8 mouse cellular contexts compared by ENCODE assay signal in genomic region chr15:79328939-79329275, GRCm38 (mm10). TPM values are rescaled to one million over a fixed set of nuclear protein-coding genes. Genes with fewer than 3 reads are reported as not detected.
DNase-seq lines count a peak whose midpoint lies in the region; ATAC-seq and TF ChIP-seq lines count a peak whose summit lies in the region.

No protein-coding gene starts in this region.

- no peak overlapping the region for H3K9ac ChIP-seq in lung, embryonic 16.5 days (ENCODE audit: low read length)
- no peak overlapping the region for H3K9ac ChIP-seq in lung, postnatal 0 days (replicated peaks; ENCODE audit: low read depth)
- H3K9ac ChIP-seq in hindbrain, embryonic 16.5 days (ENCODE audit: low read depth, low read length), result no peak overlapping the region

- H3K36me3 ChIP-seq in lung, embryonic 16.5 days (ENCODE audit: control insufficient read depth, insufficient read depth, low read length), result no peaks in the 10 kb centered on the region
- H3K36me3 ChIP-seq in lung, postnatal 0 days (ENCODE audit: insufficient read depth, low read length), result no peaks in the 10 kb centered on the region
- no peaks in the 10 kb centered on the region for H3K36me3 ChIP-seq in hindbrain, embryonic 16.5 days (ENCODE audit: control insufficient read depth, insufficient read depth, low read length)

- no peak for TF ChIP-seq CTCF in lung, postnatal 0 days (IDR thresholded peaks at IDR 0.05)

- no peaks in the 10 kb centered on the region for H3K27me3 ChIP-seq in lung, embryonic 16.5 days (ENCODE audit: control insufficient read depth, insufficient read depth, low read depth, low read length)
- no peaks in the 10 kb centered on the region for H3K27me3 ChIP-seq in lung, postnatal 0 days (replicated peaks; ENCODE audit: insufficient read depth, low read length)
- no peaks in the 10 kb centered on the region for H3K27me3 ChIP-seq in hindbrain, embryonic 16.5 days (replicated peaks; ENCODE audit: control insufficient read depth, insufficient read depth, low read length)

- TF ChIP-seq EP300 in lung, postnatal 0 days (IDR thresholded peaks at IDR 0.05), result no peak

- H3K4me3 ChIP-seq in lung, embryonic 16.5 days (ENCODE audit: low read length), result no peak overlapping the region
- no peak overlapping the region for H3K4me3 ChIP-seq in lung, postnatal 0 days (ENCODE audit: low read depth, low read length)
- H3K4me3 ChIP-seq in hindbrain, embryonic 16.5 days (ENCODE audit: low read length), result no peak overlapping the region

- ATAC-seq in CD4-positive, CD25-positive, alpha-beta regulatory T cell, adult 4 months, result no peak
- no peak for ATAC-seq in lung, embryonic 16.5 days (ENCODE audit: low read depth)
- ATAC-seq in lung, postnatal 0 days, result no peak
- ATAC-seq in hindbrain, embryonic 16.5 days, result no peak

- 81% methylated on average over 4 of the region's 4 CpGs for WGBS in lung, embryonic 16.5 days
- WGBS in lung, postnatal 0 days, result 90% methylated on average over 4 of the region's 4 CpGs
- WGBS in hindbrain, embryonic 16.5 days, result 96% methylated on average over 4 of the region's 4 CpGs

- no peaks in the 10 kb centered on the region for H3K9me3 ChIP-seq in lung, embryonic 16.5 days (ENCODE audit: control insufficient read depth, low read length)
- H3K9me3 ChIP-seq in lung, postnatal 0 days (ENCODE audit: low read length), result no peaks in the 10 kb centered on the region
- no peaks in the 10 kb centered on the region for H3K9me3 ChIP-seq in hindbrain, embryonic 16.5 days (ENCODE audit: control insufficient read depth, low read length)

- H3K27ac ChIP-seq in lung, embryonic 16.5 days (ENCODE audit: low read length), result peak overlapping the region; percentile 93; the same call in 1 of the 2 replicates
- H3K27ac ChIP-seq in lung, postnatal 0 days (ENCODE audit: low read length), result no peak overlapping the region
- no peak overlapping the region; the same call in 1 of the 2 replicates for H3K27ac ChIP-seq in hindbrain, embryonic 16.5 days (ENCODE audit: low read depth, low read length)

- peak; percentile 56 for DNase-seq in CD4-positive, CD25-positive, alpha-beta regulatory T cell, adult 2 months (ENCODE audit: low read depth, low spot score)
- DNase-seq in lung, postnatal 0 days (ENCODE audit: low spot score), result no peak
- peak; percentile 68 for DNase-seq in naive thymus-derived CD4-positive, alpha-beta T cell, adult 2 months (ENCODE audit: low read depth)
- no peak for DNase-seq in embryo, embryonic 11 days
- no peak for DNase-seq in retina, postnatal 1 day

- H3K4me2 ChIP-seq in lung, embryonic 16.5 days (ENCODE audit: low read depth, low read length), result peak overlapping the region; percentile 62
- H3K4me2 ChIP-seq in lung, postnatal 0 days (replicated peaks; ENCODE audit: low read depth, low read length), result no peak overlapping the region
- peak overlapping the region; percentile 83; the same call in 1 of the 2 replicates for H3K4me2 ChIP-seq in hindbrain, embryonic 16.5 days (ENCODE audit: low read length)

- H3K4me1 ChIP-seq in lung, embryonic 16.5 days (replicated peaks; ENCODE audit: control insufficient read depth, insufficient read depth, low read length), result peaks cover 40% of the 10 kb centered on the region
- H3K4me1 ChIP-seq in lung, postnatal 0 days (ENCODE audit: insufficient read depth, low read depth, low read length), result peaks cover 24% of the 10 kb centered on the region
- peaks cover 8% of the 10 kb centered on the region for H3K4me1 ChIP-seq in hindbrain, embryonic 16.5 days (ENCODE audit: control insufficient read depth, insufficient read depth, low read depth, low read length)

RNA-seq across cellular contexts. Expression of gene Pla2g6, which starts 0.7 kb away (rescaled TPM):
- polyA plus RNA-seq in CD4-positive, CD25-positive, alpha-beta regulatory T cell, adult 4 months (2017; shearing (Covaris generic)), result 10 to 100 TPM; 12.1 to 19.9 TPM
- polyA plus RNA-seq in lung, embryonic 16.5 days (2015; fragmentation: Nextera tagmentation; extraction: Ambion mirVana), result 20.1 and 22.4 TPM in 2 replicates
- 11.8 and 13.7 TPM in 2 replicates for polyA plus RNA-seq in lung, postnatal 0 days (2015; fragmentation: Nextera tagmentation; extraction: Ambion mirVana)
- 23.0 and 29.3 TPM in 2 replicates for polyA plus RNA-seq in hindbrain, embryonic 16.5 days (2015; fragmentation: Nextera tagmentation; extraction: Ambion mirVana)

RNA-seq across cellular contexts. Expression of gene Maff, which starts 17.5 kb away (rescaled TPM):
- polyA plus RNA-seq in CD4-positive, CD25-positive, alpha-beta regulatory T cell, adult 4 months (2017; shearing (Covaris generic)), result 1 to 10 TPM; 1.3 to 1.9 TPM
- 5.2 and 6.5 TPM in 2 replicates for polyA plus RNA-seq in lung, embryonic 16.5 days (2015; fragmentation: Nextera tagmentation; extraction: Ambion mirVana)
- polyA plus RNA-seq in lung, postnatal 0 days (2015; fragmentation: Nextera tagmentation; extraction: Ambion mirVana), result 10.6 and 10.8 TPM in 2 replicates
- polyA plus RNA-seq in hindbrain, embryonic 16.5 days (2015; fragmentation: Nextera tagmentation; extraction: Ambion mirVana), result 1.1 and 1.2 TPM in 2 replicates

RNA-seq across cellular contexts. Expression of gene Baiap2l2, which starts 43.6 kb away (rescaled TPM):
- not detected for polyA plus RNA-seq in CD4-positive, CD25-positive, alpha-beta regulatory T cell, adult 4 months (2017; shearing (Covaris generic))
- 4.1 and 6.2 TPM in 2 replicates for polyA plus RNA-seq in lung, embryonic 16.5 days (2015; fragmentation: Nextera tagmentation; extraction: Ambion mirVana)
- polyA plus RNA-seq in lung, postnatal 0 days (2015; fragmentation: Nextera tagmentation; extraction: Ambion mirVana), result 1.4 and 2.7 TPM in 2 replicates
- polyA plus RNA-seq in hindbrain, embryonic 16.5 days (2015; fragmentation: Nextera tagmentation; extraction: Ambion mirVana), result 3.1 and 5.4 TPM in 2 replicates

Comparison
In these comparisons a context has a peak if more than half of its experiments do, and no peak if none do; other contexts are left out.
1. DNase-seq: peak in CD4-positive, CD25-positive, alpha-beta regulatory T cell, adult 2 months (single experiment) and naive thymus-derived CD4-positive, alpha-beta T cell, adult 2 months (single experiment); none in lung, postnatal 0 days (single experiment), embryo, embryonic 11 days (single experiment) and retina, postnatal 1 day (single experiment).